Mouse (Mus musculus): Measurements from ENCODE around the gene Tead4. TPM values are rescaled to one million over a fixed set of nuclear protein-coding genes. Genes with fewer than 3 reads are reported as not detected.
"Not testable (repeated sequence)": the region's sequence is repeated elsewhere in the genome, so short reads cannot be mapped to it uniquely, and the experiment has no call there.

Gene Tead4
- total RNA-seq (2021) = 1 to 10 TPM; 1.7 to 3.2 TPM
- long read RNA-seq, experiment 1, partial matches to known transcripts = 0 of 1 reads
- long read RNA-seq, experiment 1, other reads (novel, unspliced or antisense) = 0 of 1 reads
- long read RNA-seq, experiment 2 = 0 reads

DNA sequence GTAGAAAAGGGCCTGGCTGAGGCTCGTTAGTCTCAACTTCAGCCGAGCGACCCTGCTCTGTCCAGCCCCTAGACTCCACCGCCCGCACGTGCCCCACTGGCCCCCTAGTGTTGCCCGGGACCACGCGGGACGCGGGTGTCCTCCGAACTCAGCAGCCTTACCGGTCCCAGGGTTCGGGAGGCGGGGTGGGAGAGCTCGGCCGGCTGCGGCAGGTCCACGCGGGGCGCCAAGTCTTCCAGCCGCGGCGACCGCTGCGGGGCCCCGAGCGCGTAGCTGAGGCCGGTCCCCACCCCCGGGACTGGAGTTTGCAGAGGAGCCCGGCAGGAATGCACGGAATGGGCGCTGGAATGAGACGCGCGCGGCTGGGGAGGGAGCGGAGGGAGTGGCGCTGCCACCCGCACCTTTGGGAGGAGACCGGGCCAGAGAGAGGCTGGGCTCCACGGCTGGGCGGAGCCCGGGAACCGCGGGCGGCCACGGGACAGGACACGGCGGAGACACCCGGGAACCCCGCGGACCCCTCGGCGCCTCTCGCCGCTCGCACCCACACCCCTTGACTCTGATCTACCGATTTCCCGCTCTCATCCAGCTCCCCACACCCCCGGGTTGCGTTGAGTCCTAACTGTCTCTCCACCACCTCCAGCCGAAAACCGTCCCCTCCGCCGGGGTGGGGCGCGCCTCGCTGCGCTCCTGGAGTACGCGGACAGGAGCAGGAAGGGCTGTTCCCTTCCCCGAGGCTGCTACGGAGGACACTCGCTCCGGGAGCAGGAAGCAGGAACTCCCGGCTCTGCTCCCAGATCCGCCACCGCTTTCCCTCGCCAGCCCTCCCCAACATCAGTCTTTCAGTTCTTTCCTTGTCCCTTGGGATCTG lies at the start of gene Tead4:
Tead4 (minus strand) TSS at position 690 of the 868 bp plus-strand sequence.
- peak; percentile 85 to 87 for DNase-seq

- DNase-seq = no peak
Observed at GRCm38 (mm10) chr6:128349711-128350110, 49.1 kb upstream of the Tead4 start.

DNA sequence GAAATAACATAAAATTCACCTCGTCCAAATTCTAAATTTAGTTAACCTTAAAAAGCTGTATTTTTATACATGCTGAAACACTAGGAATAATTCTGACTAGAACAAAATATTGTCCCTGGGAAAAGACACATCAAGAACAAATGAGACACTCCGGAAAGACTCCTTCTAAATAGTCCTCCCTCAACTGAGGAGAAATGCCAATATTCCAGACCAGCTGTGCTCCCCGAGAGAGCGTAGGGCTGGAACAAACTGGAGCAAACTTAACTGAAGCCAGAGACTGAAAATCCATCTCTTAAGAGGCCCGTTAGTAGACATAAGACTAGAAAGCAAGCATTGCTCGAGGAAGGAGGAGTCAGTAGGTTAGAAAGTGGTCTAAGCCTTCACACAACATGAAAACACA lies 46.2 kb upstream of the Tead4 start:
- no peak for DNase-seq

GRCm38 (mm10) chr6:128345623-128346022 lies 45.0 kb upstream of the Tead4 start:
- no peak for DNase-seq

- DNase-seq = no peak
Observed at GRCm38 (mm10) chr6:128341956-128342723, 41.5 kb upstream of the Tead4 start.

GRCm38 (mm10) chr6:128338876-128339275 lies 38.3 kb upstream of the Tead4 start:
- DNase-seq = no peak

- no peak for DNase-seq
Observed at GRCm38 (mm10) chr6:128337467-128337866, 36.8 kb upstream of the Tead4 start.

DNA sequence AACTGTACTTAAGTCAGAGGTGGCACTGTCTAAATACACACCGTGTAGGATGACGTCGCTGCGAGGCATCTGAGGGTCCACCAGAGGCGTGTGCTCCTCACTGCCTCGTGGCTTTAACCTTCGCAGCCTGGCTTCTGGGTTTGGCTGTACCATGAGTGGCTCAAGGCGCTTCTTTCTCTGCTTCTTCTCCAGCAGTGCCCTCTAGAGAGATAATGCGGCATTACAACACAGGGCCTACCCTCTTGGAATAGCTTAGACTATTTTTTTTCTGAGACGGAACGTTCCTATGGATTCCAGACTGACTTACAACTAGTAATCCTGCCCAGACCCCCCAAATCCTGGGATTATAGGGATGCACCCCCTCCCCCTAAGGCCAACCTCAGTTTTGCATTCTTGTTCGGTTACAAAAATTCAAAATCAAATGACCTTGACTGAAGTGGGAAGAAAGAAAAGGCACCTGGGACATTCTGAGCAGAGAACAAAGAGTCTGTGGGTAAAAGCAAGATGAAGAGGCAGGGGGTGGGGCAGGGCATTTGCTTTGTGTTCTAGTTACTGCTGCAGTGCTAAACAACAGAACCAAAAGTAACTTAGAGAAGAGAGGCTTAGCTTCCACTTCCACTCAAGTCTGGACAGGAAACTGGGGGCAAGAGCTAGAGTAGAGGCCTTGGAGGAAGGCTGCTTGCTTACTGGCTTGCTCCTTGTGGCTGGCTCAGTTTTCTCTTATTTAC lies 33.9 kb upstream of the Tead4 start:
- DNase-seq = peak; percentile 70 to 77

GRCm38 (mm10) chr6:128318317-128318716 lies 17.7 kb upstream of the Tead4 start:
- peak; percentile 48 to 63 for DNase-seq

DNA sequence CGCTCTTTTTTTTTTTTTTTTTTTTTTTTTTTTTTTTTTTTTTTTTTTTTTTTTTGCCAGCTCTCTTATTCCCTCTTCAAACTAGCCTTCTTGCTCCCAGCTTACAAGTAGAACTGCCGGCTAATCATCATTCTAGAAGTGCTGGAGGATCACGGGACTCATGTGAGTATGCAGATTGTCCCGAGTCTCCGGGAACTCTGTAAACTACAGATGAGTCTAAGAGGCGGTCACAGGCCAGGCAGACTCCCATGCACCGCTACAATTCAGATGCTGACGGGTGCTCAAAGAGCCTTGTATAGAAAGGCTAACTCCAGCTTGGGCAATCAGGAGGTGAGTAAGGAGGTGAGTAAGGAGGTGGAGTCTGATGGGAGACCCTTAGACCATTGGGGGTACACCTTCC lies 15.0 kb upstream of the Tead4 start:
- no peak for DNase-seq

GRCm38 (mm10) chr6:128314796-128315195 lies 14.2 kb upstream of the Tead4 start:
- DNase-seq = no peak

DNA sequence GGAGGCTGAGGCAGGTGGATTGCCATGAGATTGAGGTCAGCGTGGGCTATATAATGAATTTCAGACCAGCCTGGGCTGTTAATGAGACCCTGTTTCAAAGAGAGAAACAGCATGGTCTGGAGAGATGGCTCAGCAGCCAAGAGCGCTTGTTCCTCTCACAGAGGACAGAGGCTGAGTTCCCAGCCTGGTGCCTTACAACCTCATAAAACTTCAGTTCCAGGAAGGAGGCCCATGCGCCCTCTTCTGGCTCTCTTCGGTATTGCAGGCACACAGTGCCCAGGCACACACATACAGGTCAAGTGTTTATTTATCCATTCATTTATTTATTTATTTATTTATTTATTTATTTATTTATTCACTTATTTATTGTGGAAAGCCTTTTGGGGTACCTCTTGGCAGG lies 7.7 kb upstream of the Tead4 start:
- DNase-seq = peak; percentile 36 to 64

DNA sequence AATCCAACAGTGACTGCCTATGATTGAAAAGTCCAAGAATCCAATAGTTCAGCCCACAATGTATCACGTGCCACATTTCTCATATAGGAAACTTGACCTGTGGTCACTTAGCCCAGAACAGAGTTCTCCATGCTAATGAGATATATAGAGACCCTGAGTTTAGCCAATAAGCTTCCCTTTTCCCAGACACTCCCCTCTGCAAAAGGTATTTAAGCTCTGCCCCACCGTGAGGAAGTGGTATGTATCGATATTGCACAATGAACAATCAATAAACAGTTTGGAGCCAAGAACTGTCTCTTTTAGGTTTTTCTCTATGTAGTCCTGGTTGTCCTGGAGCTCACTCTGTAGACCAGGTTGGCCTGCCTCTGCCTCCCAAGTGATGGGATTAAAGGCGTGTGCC lies 4.2 kb upstream of the Tead4 start:
- no peak for DNase-seq

- DNase-seq = not testable (repeated sequence)
Observed at GRCm38 (mm10) chr6:128302640-128303039, 2.0 kb upstream of the Tead4 start.

DNA sequence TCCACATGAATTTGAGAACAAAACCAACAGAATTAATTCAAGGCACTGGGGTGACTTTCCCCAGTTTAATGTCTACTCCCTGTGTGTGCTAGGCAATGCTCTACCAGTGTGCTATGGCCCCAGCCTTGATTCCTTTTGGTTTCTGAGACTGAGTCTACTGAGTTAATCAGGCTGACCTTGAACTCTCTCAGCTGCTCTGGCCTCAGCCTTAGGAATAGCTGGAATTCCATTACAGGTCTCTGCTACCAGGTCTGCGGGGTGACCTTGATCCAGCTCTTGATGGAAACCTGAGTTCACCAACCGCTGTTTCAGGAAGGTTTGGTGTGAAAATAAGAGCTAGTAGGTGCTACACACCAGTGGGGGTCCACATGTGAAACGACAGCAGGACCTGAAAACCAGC lies 1.3 kb upstream of the Tead4 start:
- DNase-seq = no peak

DNA sequence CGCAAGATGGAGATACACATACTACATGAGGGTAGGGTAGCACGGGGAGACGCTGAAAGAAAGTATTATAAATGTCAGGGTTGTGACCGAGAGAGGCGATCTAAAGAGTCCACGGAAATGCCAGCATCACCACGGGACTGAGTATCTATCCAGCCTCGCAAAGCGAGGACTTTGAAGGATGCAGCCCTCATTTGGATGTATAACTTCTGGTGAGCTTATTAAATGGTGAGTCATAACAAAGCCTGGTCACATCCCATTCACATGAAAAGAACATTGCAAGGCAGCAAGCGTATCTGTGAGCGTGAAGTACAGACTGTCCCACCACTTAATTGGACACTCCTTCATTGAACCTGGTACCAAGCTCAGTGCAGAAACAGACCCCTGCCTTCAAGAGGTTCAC lies 835 bp upstream of the Tead4 start:
- DNase-seq = no peak

DNA sequence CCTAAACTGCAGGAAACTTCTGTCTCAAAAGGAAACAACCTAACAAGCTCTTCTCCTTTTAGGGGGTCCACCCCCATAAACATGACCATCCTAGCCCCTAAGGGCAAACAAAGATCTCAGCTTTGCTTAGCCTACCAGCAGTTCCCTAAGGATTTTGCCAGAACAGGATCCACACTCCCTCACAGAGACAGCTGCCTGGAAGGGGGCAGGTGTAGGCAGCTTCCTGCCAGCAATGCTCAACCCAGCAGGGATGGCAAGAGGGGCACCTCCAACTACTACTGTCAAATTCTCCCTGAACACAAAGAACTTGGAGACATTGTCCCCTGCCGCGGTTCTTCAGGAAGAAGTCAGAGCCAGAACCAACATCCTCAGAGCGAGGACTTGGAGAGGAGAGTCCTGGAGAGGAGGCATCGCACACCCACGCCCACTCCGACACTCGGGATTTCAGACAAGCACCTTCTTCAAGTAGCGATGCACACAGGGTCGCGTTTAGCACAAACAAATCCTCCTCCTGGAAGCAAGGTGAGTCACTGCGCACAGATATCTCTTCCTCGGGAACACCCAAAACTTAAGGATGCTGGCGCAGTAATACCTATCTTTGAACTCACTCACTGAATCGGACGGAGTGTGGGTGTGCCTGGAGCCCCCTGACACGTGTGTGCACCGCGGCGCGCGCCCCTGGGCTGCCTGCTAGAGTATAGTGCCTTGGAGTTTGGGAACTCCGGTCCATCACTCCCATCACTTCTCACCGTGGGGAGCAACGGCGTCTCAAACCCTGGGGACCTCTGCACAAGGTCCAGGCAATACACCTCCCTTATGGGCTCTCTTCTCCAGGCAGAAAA lies 1.1 kb downstream of the Tead4 start:
- no peak for DNase-seq

- DNase-seq = no peak
Observed at GRCm38 (mm10) chr6:128298246-128298645, 2.4 kb downstream of the Tead4 start.

GRCm38 (mm10) chr6:128296750-128297393 lies 3.8 kb downstream of the Tead4 start:
- no peak for DNase-seq

DNA sequence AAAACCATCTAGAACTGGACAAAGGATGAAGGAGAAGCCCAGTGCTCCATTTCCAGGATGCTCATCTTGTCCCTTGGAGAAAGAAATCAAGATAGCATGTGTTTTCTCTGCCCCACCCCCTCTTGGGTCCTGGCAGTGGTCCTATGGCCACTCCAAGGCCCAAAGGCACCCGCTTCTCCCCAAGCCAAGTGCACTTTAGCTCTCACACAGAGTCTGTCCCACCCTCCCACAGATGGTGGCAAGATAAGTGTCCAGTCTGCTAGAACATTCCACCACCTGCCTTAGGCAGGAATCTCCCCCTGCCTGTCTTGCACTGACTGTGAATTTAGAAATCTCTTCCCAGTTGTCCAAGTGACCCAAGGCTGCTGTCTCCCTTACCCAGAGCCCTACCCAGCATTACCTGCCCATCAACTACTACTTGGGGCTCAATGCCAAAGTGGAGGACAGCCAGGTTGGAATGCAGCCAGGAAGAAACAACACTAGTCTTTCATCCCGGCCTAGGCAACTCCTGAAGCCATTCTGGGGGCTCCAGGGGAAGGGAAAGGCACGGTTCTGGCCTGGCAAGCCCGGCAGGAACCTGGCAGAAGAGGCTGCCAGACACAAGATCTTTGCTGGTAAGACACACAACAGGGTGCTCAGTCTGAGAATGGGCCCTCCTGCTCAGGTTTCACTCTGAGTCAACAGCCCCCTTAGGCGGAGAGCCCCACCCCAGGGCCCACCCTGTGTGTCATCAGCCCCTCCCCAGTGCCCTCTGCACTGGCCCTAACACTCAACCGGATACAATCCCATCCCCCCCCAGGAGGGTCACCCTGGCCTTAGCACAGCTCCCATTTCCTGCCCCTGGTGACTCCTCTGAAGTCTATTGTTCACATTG lies 4.5 kb downstream of the Tead4 start:
- DNase-seq = peak; percentile 58 to 74
